Mouse (Mus musculus) lung, adult 2 months (tissue): ENCODE measurements around the gene Lypd6b. TPM values are rescaled to one million over a fixed set of nuclear protein-coding genes. Genes with fewer than 3 reads are reported as not detected.

Experiments
- DNase-seq: peaks from one replicate; pipeline ENCODE4 v3.0.0; 2022
- H3K4me1 ChIP-seq: fragments of 200-500 bp; 2 replicates; pipeline ENCODE4 v1.6.1; 2011; ENCODE audit warnings: low read length; ENCODE audit not compliant: control insufficient read depth, insufficient read depth
- H3K4me3 ChIP-seq: fragments of 200-500 bp; replicated peaks from 2 replicates; pipeline ENCODE3; 2011; ENCODE audit warnings: low read depth, mild to moderate bottlenecking, control low read depth, low read length; ENCODE audit errors: extremely low read depth
- CTCF ChIP-seq: fragments of 200-500 bp; IDR thresholded peaks from 2 replicates; pipeline ENCODE4 v1.5.1; 2011; ENCODE audit warnings: mild to moderate bottlenecking, low read length, control low read depth; ENCODE audit not compliant: insufficient read depth
- POLR2A ChIP-seq: fragments of 200-500 bp; IDR thresholded peaks from 2 replicates; pipeline ENCODE4 v1.6.1; 2011; ENCODE audit warnings: low read depth, mild to moderate bottlenecking, control low read depth, low read length, borderline replicate concordance; ENCODE audit errors: extremely low read depth
- WGBS: fragments of 180-500 bp; shearing (Covaris S2); methylation state at CpG from one replicate; pipeline ENCODE4 v1.1.7; 2018; 5-methylcytosine and 5-hydroxymethylcytosine counted together
- polyA plus RNA-seq: library from polyadenylated mRNA; depleted of rRNA; stranded (reverse); fragments of >200 nt; gene quantifications from 2 replicates; pipeline ENCODE4 v1.2.3, GENCODE M21; 2012

The Lypd6b gene
- polyA plus RNA-seq, 1 experiment, result 1.5 TPM

DNA sequence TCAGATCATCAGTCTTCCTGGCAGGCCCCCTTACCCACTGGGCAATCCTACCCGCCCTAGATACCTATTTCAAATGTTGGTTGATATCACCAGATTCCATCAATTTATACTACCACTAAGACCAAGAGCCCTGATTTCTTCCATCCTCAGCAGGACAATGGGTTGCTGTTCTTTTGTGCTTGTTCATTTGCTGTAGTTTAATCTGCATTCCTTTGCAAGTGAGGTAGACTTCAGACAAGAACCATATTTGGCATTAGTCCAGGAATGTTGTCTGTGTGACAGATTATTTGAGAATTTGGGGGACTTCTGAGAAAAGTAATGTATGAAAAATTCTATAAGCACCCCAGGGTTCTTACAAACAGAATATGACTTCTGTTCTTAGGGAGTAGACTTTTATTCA, 95.0 kb downstream of the Lypd6b start:
- Histone ChIP-seq H3K4me3 (no peak overlapping the region), H3K4me1 (no peaks in the 10 kb centered on the region)
- no peak for DNase-seq
- 88% methylated on average over 1 of the region's 1 CpGs for WGBS
- TF ChIP-seq CTCF, result no peak
- no peak for TF ChIP-seq POLR2A

DNA sequence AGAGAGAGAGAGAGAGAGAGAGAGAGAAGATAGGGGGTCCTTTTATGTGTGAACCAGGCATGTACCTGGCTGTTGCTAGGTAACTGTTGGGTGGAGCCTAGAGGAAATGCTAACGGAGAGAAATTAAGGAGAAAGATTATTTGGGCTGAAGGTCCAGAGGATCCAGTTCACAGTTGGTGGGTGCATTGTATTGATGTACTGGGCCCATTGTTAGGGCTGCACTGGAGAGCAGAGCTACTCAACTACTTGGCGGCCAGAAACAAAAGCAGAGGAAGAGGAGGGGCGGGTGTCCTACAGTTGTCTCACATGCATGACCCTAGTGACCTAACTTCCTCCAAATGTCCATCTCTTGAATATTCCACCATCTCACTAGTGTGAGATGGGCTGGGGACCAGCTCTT, 96.5 kb downstream of the Lypd6b start:
- no peak overlapping the region for H3K4me3 ChIP-seq
- no peaks in the 10 kb centered on the region for H3K4me1 ChIP-seq
- TF ChIP-seq CTCF, result no peak
- no peak for TF ChIP-seq POLR2A
- no peak for DNase-seq
- 45% methylated on average over 3 of the region's 3 CpGs for WGBS

DNA sequence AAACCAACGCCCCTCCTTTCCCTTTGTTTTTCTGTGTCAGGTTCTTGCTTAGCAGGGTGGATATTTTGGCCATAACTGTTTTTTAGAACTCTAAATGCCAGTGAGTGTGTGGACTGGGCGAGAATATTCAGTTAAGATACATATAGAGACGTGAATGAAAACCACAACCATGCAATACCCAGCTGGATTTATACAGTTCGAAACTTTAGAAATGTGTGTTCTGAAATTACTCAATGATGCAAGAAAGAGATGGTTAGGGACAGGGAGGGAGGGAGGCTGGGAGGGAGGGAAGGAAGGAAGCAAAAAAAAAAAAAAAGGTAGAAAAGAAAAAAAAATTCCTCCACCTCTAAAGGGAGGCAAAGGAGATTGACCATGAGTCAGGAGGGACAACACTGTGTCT, 98.7 kb downstream of the Lypd6b start:
- WGBS, result 61% methylated on average over 4 of the region's 4 CpGs
- TF ChIP-seq POLR2A, result no peak
- TF ChIP-seq CTCF, result no peak
- no peaks in the 10 kb centered on the region; the same call in 1 of the 2 replicates for H3K4me1 ChIP-seq
- H3K4me3 ChIP-seq, result no peak overlapping the region
- no peak for DNase-seq

DNA sequence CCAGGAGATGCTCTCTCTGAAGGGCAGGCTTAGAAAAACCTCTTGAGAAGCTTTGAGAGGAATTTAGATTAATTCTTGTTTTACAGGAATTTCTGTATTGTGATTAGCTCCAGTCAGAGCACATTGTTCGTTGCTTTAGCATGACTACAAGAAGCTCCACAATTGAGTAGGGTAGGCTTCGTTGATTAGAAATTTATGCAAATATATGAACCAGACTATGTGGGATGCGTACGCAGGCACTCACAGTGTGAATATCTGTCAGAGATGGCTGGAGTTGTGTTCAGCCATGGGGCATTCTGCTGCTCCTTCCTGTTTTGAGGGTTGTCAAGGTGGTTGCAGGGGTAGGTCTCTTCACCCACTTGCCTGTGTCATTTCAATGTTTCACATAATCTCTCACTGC, 100.9 kb downstream of the Lypd6b start:
- no peaks in the 10 kb centered on the region; the same call in 1 of the 2 replicates for H3K4me1 ChIP-seq
- no peak for DNase-seq
- no peak overlapping the region for H3K4me3 ChIP-seq
- 82% methylated on average over 4 of the region's 4 CpGs for WGBS
- no peak for TF ChIP-seq POLR2A
- no peak for TF ChIP-seq CTCF

DNA sequence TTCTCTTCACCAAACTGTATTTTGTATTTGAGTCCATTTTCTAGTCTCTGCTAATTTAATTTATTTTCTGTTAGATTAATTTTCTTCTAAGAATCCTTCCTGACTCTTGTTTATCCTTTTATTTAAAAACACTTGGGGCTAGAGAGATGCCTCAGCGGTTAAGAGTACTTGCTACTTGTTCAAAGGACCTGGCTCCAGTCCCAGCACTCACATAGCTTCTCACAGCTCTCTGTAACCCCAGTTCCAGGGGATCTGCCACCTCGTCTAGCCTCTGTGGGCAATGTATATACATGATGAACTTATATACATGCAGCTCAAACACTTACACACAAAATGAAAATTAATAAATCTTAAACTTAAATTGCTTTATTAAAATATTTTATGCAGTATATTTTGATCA, 103.2 kb downstream of the Lypd6b start:
- TF ChIP-seq POLR2A (no peak), CTCF (no peak)
- no peak for DNase-seq
- Histone ChIP-seq H3K4me3 (no peak overlapping the region), H3K4me1 (no peaks in the 10 kb centered on the region; the same call in 1 of the 2 replicates)
- WGBS, result 36% methylated on average over 2 of the region's 2 CpGs

DNA sequence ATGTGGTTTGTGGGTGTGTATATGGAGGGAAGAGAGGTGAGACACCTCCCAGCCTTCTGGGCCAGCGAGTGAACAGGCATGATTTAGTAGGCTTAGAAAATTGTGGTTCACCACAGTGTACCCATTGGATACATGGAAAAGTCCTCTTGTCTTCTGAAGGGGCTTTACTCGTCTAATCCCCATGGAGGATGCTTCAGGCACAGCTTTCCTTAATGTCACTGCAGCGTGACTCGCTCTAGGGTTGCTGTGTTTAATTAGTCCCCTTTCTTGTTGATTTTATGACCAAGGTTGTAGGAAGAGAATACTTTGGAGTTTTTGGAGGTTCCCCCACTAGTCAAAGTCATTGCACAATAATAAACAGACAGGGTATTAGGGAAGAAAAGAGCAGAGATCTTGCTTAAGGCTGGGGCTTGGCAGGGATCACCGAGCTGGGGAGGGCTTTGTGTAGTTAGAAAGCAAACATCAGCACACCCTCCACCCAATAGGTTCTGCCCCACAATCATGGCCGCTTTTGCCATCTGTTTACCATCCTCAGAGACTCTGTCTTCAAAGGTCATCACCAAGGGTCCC, 122.4 kb downstream of the Lypd6b start:
- Histone ChIP-seq H3K4me3 (no peak overlapping the region), H3K4me1 (no peaks in the 10 kb centered on the region)
- DNase-seq, result no peak
- TF ChIP-seq POLR2A (no peak), CTCF (no peak)
- WGBS, result 67% methylated on average over 6 of the region's 6 CpGs

DNA sequence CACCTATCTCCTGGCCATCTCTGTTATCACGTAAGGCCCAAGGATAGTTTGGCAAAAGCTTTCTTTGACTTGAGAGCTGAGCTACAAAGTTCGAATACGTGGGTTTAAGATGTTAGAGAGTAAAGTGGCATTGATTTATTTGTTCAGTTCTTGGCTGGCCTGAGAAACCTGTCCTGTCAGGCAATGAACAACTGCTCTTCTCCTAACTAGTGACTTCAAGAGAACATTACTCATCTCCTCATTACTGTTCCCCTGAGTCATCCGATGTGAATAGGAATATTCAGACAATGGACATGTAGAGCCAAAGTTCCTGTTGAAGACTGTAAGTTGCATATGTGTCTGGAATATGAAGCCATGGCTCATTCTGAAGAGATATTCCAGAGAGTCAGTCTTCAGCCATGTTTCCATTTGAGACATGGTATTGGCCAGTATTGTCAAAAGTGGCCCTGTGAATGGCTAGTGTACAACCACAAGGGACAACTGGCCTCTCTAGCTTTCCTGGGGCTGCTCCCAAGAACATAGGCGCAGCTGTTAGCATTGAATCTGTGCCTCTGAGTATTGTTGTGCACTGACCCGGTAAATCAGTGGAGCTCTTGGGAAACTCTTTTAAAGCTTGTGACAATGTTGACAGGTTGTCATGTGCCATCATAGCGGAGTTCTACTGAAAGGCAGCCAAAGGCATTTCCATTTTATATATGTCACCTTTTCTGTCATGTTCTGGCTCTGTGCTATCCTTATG, 124.0 kb downstream of the Lypd6b start:
- Histone ChIP-seq H3K4me1 (no peaks in the 10 kb centered on the region), H3K4me3 (no peak overlapping the region)
- no peak for DNase-seq
- 76% methylated on average over 7 of the region's 7 CpGs for WGBS
- TF ChIP-seq POLR2A (no peak), CTCF (no peak)

DNA sequence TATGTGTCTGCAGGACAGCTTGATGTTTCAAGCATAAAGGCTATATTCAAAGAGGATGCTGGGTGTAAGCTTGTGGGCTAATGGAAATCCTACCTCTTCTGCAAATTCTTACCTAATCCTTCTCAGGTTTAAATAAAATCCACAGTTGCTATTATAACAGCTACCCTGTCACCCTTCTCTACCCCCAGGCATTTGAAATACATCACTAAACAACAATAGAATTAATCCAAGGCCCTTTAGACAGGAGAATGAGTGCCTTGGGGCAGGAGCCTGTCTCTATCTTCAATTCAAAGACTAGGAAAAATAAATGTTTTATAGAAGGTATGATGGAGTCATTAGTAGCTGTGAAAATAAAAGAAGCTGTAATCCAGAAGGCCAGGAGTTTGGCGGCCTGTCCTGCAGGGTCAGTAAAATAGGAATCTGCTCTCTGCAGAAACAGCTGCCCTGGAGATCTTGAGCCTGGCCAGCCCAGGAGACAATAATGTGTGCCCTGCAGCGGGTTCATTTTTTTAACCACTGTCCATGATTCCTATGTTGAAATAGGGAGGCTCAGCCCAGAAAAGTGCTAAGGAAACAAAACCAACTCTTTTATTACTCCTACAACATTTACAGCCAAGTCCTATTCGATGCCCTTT, 124.9 kb downstream of the Lypd6b start:
- WGBS, result 84% methylated on average over 3 of the region's 3 CpGs
- H3K4me3 ChIP-seq, result no peak overlapping the region
- no peak for DNase-seq
- H3K4me1 ChIP-seq, result no peaks in the 10 kb centered on the region
- TF ChIP-seq POLR2A (no peak), CTCF (no peak)

DNA sequence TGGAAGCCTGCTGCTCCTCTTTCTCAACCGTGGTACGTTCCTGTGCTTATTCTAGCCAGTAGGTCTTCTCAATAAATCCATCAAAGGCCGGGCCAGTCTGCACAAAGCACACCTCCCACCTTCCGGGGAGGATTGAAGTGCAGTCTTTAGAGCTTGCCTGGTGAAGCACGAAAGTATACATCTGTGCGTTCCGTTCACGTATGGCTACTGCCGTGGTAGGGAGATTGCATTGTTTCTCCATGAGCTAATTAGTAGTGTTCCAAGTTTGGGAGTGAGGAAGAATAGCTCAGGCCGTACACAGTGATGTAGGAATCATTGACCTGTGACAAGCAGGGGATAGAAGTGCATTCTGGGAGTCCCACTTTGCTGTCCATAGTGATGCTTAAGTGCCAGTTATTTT, 130.0 kb downstream of the Lypd6b start:
- TF ChIP-seq POLR2A, result no peak
- TF ChIP-seq CTCF, result no peak
- Histone ChIP-seq H3K4me3 (no peak overlapping the region), H3K4me1 (no peaks in the 10 kb centered on the region)
- 69% methylated on average over 10 of the region's 10 CpGs for WGBS
- no peak for DNase-seq

DNA sequence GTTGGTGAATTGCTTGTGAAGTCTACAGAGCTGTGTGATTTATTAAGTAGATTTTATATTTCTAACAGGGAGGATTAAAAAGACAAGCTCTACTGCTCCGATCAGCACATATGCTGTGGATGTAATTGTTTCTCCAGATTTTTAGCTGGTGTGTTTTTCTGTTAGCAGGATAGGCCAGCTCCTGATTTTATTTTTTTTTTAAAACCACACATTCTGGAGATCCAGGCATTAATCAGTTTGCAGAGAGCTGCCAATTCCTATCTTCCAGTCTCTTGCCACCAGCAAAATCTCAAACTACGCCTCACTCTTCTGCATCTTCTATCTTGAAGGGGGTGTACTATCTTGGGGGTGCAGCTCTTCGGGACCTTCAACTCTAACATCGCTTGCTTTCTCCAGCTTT, 130.6 kb downstream of the Lypd6b start:
- DNase-seq, result no peak
- no peak for TF ChIP-seq CTCF
- no peak for TF ChIP-seq POLR2A
- H3K4me1 ChIP-seq, result no peaks in the 10 kb centered on the region
- H3K4me3 ChIP-seq, result no peak overlapping the region
- 57% methylated on average over 4 of the region's 4 CpGs for WGBS
